Mouse (Mus musculus) liver, adult 2 months (tissue): Measurements from ENCODE around the gene Gm48552.

Experiments used
- CTCF ChIP-seq: fragments of 200-500 bp; IDR thresholded peaks from 2 replicates; pipeline ENCODE4 v1.5.1; 2011; ENCODE audit warnings: low read depth, low read length, control low read depth
- POLR2A ChIP-seq: fragments of 200-500 bp; IDR thresholded peaks from 2 replicates; pipeline ENCODE4 v1.6.1; 2011; ENCODE audit warnings: low read length, control low read depth; ENCODE audit not compliant: insufficient read depth; ENCODE audit errors: extremely low read depth

DNA sequence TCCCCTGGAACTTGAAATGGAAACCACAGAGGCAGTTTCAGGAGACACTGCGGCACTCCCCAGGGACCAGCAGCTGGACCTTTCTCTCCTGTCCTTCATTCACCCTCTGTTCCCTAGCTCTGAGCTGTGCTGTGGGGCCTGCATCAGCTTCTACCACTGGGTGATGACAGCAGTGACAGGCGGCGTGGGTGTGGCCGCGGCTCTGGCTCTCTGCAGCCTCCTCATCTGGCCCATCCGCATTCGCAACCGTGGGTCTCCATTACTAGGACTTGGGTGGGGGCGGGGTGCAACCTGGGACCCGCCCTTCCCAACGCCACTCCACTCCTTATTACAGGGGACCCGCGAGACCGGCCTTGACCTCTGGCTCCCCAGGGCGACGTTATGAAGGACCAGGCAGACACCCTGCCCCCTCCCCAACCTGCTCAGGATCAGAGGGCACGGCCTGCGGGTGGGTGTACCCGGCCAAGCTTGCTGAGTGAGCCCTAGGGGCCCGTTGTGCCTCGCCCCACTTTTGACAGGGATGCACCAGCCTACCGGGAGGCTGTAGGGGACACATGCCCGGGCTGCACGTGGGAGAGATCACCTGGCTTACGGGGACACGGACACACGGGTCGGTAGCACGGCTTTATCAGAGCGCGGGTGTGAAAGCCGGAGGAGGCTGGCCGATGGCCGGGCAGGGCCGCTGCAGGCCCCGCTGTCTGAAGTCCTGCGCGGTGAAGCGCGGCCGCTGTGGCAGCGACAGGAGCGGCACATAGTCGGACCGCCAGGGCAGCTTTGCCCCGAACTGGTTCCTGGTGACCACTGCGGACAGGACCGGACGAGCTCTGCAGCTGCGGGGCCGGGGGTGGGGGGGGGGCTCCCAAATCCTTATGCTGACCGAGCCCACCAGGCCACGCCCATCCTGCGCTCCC, 25.1 kb upstream of the Gm48552 start:
- TF ChIP-seq POLR2A (no peak), CTCF (no peak)
